Mouse (Mus musculus): Measurements from ENCODE around the gene Coq2.

Coq2 gene

GRCm38 (mm10) chr5:100621876-100622508 is 52.9 kb downstream of the Coq2 start:
- DNase-seq (ENCODE audit: low spot score in 2 of 2), result no peak

DNA sequence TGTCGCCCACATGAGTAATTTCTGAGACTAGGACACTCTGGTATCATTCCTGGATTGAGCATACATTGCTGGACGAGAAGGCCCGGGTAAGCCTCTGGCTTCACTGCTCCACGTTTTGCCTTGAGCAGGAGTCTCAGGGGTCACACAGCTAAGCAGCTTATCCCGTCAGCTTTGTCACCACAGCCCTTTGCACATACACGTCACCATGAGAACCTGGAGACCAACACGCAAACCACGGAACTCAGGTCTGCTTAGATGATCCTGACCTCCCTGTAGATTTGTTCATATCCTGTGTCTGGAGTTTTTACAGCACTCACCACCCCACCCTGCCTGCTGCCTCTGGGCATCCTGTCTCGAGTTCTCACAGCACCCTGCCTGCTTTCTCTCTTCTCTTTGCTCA is 54.0 kb downstream of the Coq2 start:
- no peak for DNase-seq (ENCODE audit: low spot score in 2 of 2)

DNA sequence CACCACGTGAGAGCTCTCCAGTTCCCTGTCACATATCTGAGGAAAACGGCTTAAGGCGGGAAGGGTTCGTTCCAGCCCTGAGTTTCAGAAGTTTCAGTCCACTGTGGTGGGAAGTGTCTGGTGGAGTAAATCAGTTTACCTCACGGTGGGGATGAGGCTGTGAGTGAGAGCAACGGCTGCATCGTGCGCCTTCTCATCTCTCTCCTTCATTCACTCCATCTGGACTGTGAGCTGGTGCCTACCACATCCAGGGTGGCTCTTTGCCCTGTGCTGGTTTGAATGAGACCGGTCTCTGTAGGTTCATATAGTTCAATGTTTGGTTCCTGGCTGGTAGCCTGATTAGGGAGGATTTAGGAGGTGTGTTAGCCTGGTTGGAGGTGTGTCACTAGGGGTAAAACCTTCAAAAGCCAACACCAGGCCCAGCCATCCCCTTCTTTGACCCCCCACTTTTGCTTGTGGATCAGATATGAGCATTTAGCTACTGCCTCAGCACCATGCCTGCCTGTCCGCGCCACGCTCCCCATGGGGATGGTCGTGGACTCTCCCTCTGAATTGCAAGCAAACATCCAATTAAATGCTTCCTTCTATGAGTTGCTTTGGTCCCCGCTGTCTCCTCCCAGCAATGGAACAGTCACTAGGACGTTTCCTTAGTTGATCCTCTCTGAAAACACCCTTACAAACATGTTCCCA is 55.2 kb downstream of the Coq2 start:
- no peak for DNase-seq (ENCODE audit: low spot score in 2 of 2)

DNA sequence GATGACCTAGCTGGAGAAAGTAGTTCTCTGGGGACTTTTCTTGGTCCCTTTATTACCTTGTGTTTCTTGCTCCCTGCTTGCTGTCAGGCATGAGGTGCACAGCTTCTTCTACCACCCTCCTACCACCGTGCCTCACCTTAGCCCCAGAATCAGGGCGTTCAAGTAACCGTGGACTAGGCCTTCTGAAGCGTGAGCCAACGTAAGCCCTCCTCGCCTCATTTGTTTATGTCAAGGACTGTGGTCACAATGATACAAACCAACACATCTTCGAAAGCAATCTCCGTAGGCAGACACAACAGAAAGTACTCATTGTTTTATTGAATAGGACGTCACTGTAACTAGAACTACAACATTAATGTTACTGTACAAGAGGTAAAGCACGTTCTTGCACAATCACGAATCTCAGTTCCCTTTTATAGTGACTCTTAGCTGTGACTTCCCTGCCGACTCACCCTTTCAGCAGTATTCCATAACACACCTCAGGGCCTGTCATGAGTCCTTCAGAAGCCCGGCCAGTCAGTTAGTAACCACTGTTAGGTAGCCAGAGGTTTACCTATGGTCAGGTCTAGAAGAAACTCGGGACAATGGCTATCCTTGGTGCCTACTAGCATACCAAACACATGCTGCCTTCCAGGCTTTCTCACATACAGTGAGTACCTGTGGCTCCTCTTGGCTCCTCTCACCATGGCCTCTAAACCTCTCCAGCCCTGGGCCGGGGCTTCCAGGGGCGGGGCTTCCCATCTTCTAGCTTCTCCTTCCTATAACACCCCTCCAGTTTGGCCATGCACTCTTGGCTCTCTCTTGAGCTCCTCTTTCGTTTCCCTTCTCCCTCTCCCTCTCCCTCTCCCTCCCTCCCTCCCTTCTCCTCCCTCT is 60.8 kb downstream of the Coq2 start:
- no peak for DNase-seq (ENCODE audit: low spot score in 2 of 2)

- no peak for DNase-seq (ENCODE audit: low spot score in 2 of 2)
Measured at GRCm38 (mm10) chr5:100607868-100608267, 67.1 kb downstream of the Coq2 start.

- DNase-seq (ENCODE audit: low spot score in 2 of 2), result no peak
Measured at GRCm38 (mm10) chr5:100607090-100607762, 67.7 kb downstream of the Coq2 start.

DNA sequence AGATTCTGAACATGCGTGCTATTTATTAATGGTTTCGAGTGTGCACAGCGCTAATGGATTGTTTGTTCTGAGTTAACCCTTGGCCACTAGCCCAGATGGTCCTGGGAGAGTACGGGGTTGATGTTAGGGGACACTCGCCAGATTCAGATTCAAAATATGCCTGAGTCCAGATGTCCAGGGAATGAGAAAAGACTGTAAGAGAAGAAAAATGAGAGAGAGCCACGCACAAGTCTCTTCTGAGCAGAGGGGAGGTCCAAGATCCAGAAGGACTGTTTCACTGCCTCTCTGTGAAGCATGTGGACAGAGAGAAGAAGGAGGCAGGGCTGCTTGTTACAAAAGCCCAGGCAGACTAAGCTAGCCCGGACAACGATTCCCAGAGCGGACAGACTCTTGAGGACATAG is 69.1 kb downstream of the Coq2 start:
- no peak for DNase-seq (ENCODE audit: low spot score in 2 of 2)

Data from cerebellum, postnatal 4 days (tissue).